Mouse (Mus musculus) lung, postnatal 36 days (tissue): ENCODE data around the gene Gm10644.

ENCODE experiments used
- DNase-seq: peaks from one replicate; pipeline ENCODE4 v3.0.0; 2022; ENCODE audit warnings: mixed read lengths

Gene Gm10644

GRCm38 (mm10) chr8:83893915-83894314 is 61.1 kb downstream of the Gm10644 start:
- peak; percentile 91 for DNase-seq

- DNase-seq = peak; percentile 16
These were observed 62.9 kb downstream of the Gm10644 start for GRCm38 (mm10) chr8:83892061-83892460.

- no peak for DNase-seq
These were observed 66.6 kb downstream of the Gm10644 start for GRCm38 (mm10) chr8:83888409-83888808.
